Mouse (Mus musculus) hindbrain, embryonic 15.5 days (tissue): Measurements from ENCODE around the gene Otulinl. TPM values are rescaled to one million over a fixed set of nuclear protein-coding genes. Genes with fewer than 3 reads are reported as not detected.

Experiments
- ATAC-seq: fragments of 200-750 bp; cut with Nextera tagmentation; 2 replicates; pipeline ENCODE4 v1.8.0; 2017; ENCODE audit warnings: low read depth, moderate number of reproducible peaks, moderate TSS enrichment; ENCODE audit not compliant: low FRiP score
- H3K27ac ChIP-seq: fragments of 300-500 bp; sonication (generic); replicated peaks from 2 replicates; pipeline ENCODE4 v1.5.1; 2015; ENCODE audit warnings: mild to moderate bottlenecking, inconsistent platforms
- H3K27me3 ChIP-seq: fragments of 300-500 bp; sonication (generic); 2 replicates; pipeline ENCODE4 v1.6.1; 2015; ENCODE audit warnings: control low read depth, inconsistent platforms
- H3K36me3 ChIP-seq: fragments of 300-500 bp; sonication (generic); 2 replicates; pipeline ENCODE4 v1.6.1; 2015; ENCODE audit warnings: control low read depth, inconsistent platforms
- H3K4me1 ChIP-seq: fragments of 300-500 bp; sonication (generic); replicated peaks from 2 replicates; pipeline ENCODE4 v1.6.1; 2015; ENCODE audit warnings: control low read depth, inconsistent platforms
- H3K4me2 ChIP-seq: fragments of 300-500 bp; sonication (generic); 2 replicates; pipeline ENCODE4 v1.6.1; 2015; ENCODE audit warnings: moderate library complexity, mild to moderate bottlenecking, inconsistent platforms
- H3K4me3 ChIP-seq: fragments of 300-500 bp; sonication (generic); 2 replicates; pipeline ENCODE4 v1.5.1; 2015; ENCODE audit warnings: mild to moderate bottlenecking, inconsistent platforms
- H3K9ac ChIP-seq: fragments of 300-500 bp; sonication (generic); 2 replicates; pipeline ENCODE4 v1.6.1; 2015; ENCODE audit warnings: inconsistent platforms
- H3K9me3 ChIP-seq: fragments of 300-500 bp; sonication (generic); 2 replicates; pipeline ENCODE4 v1.6.1; 2016; ENCODE audit warnings: control low read depth, inconsistent platforms
- WGBS: fragments of 180-500 bp; shearing (Covaris S2); methylation state at CpG from one replicate; pipeline ENCODE4 v1.1.7; 2015; 5-methylcytosine and 5-hydroxymethylcytosine counted together
- polyA plus RNA-seq: library from polyadenylated mRNA; unstranded; fragments of >200 nt; fragmentation: Nextera tagmentation; extraction: Ambion mirVana; gene quantifications from 2 replicates; pipeline ENCODE4 v1.2.1, GENCODE M21; 2015

Otulinl gene
- polyA plus RNA-seq, 1 experiment from 2014 or later: 10.6 TPM

DNA sequence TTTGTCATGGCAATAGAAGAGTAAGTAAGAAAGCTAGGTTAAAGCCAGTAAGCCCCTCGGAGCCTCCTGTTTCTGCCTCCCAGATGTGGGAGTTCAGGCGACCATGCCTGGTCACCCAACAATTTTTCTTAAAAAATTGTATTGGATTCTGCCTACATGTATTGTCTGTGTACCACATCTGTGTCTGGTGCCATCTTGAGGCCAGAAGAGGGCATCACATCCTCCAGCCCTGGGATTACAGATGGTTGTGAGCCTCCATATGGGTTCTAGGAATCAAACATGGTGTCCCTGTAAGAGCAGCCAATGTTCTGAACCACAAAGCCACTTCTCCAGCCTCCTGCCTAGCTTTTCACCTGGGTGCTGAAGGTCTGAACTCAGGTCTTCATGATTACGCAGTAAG lies 38.5 kb downstream of the Otulinl start:
- Histone ChIP-seq H3K36me3 (no peaks in the 10 kb centered on the region), H3K4me2 (no peak overlapping the region), H3K4me1 (no peaks in the 10 kb centered on the region), H3K4me3 (no peak overlapping the region), H3K27ac (no peak overlapping the region), H3K9ac (no peak overlapping the region), H3K27me3 (no peaks in the 10 kb centered on the region), H3K9me3 (no peaks in the 10 kb centered on the region)
- WGBS: 91% methylated on average over 3 of the region's 3 CpGs
- no peak for ATAC-seq

DNA sequence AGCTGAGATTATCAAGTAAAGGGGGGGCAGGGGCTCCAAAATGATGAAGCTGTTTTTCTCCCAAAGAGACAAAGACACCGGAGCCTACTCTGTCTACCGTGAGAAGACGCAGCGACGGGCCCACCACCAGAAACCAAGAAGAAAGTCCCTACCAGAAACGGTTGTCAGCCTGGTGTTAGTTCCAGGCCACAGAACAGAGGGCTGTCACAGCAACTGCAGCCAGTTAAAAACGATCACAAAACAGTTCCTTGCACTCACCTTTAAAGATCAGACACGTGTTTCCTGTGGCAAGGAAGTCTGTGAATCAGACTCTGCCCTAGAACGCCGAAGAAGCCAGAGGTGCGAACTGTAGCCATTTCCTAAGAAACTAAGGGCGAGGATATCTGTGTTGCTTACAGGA lies 40.2 kb downstream of the Otulinl start:
- H3K4me3 ChIP-seq: no peak overlapping the region
- no peak for ATAC-seq
- H3K4me2 ChIP-seq: no peak overlapping the region
- H3K9me3 ChIP-seq: no peaks in the 10 kb centered on the region
- no peaks in the 10 kb centered on the region for H3K36me3 ChIP-seq
- H3K4me1 ChIP-seq: no peaks in the 10 kb centered on the region
- no peaks in the 10 kb centered on the region for H3K27me3 ChIP-seq
- 78% methylated on average over 12 of the region's 12 CpGs for WGBS
- H3K9ac ChIP-seq: no peak overlapping the region
- H3K27ac ChIP-seq: no peak overlapping the region

DNA sequence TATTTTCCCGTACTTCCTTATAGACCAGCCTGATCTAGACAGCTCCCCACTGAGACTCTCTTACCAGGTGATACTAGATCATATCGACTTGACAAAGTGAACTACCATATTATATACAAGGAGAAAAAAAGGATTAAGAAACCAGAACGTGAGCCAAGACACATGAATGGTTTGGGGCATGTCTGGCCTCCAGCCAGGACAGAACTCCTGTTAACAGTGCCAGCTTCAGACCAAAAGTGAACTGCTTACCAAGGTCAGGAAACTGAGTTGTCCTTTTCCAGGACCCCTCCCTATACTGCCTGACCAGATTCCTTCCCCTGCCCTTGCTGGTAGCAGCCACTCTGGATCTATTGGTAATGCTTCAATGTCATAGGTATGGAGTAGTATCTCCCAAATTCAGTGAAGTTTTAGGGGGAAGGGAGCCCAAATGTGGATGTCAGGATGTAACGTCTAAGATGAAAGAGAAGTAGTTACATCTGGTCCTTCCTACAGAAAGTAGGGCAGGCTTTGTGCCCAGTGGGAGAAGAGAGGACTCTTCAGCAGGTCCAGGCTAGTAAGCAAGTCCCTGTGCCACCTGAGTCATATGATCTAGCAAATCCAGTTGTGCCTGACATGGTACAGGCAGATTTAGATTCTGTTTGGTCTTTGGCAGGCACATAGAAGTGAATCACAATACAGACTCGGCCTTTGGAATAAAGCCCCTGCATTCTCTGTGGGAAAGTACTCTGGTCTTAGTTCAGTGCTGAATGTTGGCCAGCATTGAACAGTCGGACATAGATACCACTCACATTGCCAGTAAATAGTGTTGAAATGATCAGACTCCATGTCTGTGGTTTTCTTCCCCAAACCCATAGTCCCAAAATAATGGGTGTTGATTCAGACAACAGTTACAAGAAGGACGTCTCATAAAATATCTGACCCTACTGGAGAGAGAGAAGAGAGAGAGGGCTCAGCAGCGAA lies 47.2 kb downstream of the Otulinl start:
- no peak for ATAC-seq
- no peaks in the 10 kb centered on the region for H3K9me3 ChIP-seq
- no peaks in the 10 kb centered on the region for H3K27me3 ChIP-seq
- 79% methylated on average over 8 of the region's 8 CpGs for WGBS
- no peak overlapping the region for H3K27ac ChIP-seq
- peaks cover 11% of the 10 kb centered on the region for H3K4me1 ChIP-seq
- H3K9ac ChIP-seq: no peak overlapping the region
- no peak overlapping the region for H3K4me2 ChIP-seq
- H3K4me3 ChIP-seq: no peak overlapping the region
- H3K36me3 ChIP-seq: no peaks in the 10 kb centered on the region

DNA sequence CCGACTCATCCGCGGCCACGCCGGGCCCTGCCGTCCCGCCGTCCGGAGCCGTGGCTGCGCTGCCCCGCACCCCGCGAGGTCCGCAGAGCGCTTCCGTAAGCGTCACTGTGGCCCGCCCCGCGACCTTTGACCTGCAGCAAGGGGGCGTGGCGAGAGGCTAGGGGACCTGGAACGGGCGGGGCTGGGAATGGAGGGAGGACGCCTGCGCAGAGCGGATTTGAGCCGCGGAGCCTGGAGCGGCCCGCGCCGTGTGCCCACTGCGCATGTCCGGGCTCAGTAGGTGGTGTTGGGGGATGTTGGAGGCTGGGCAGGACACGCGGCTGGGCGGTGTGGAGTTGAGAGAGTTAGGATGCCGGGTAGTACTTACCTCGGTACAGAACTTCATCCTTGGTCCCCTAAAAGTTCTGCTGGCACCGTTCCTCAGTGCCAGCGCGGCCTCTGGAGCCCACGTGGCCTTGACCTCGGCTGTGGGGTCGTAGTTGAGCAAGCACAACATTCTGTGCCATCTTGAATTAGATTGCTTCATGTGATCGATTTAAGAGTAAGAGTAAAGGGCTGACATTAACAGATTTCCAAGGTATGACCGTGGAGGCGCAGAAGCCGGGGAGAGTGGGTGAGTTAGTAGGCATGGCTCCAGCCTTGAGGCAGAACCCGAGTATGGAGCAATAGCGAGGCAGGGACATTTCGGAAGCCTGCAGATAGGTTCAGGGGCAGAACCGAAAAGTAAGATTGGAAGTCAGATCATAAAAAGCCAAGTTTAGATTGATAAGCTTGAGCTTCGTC lies 50.6 kb downstream of the Otulinl start, which contains the start of gene Otulin:
Gene Otulin (minus strand): TSS at position 93 of the 783 bp plus-strand sequence.
- Histone ChIP-seq H3K4me1 (peaks cover 27% of the 10 kb centered on the region), H3K4me3 (peak within 1 kb of the TSS; percentile 77), H3K36me3 (no peaks in the 10 kb centered on the region), H3K4me2 (peak within 1 kb of the TSS; percentile 90), H3K9me3 (no peaks in the 10 kb centered on the region), H3K27me3 (no peaks in the 10 kb centered on the region), H3K9ac (peak within 1 kb of the TSS; percentile 71), H3K27ac (peak within 1 kb of the TSS; percentile 69)
- peak; percentile 98 for ATAC-seq
- 7% methylated on average over 52 of the region's 56 CpGs for WGBS

DNA sequence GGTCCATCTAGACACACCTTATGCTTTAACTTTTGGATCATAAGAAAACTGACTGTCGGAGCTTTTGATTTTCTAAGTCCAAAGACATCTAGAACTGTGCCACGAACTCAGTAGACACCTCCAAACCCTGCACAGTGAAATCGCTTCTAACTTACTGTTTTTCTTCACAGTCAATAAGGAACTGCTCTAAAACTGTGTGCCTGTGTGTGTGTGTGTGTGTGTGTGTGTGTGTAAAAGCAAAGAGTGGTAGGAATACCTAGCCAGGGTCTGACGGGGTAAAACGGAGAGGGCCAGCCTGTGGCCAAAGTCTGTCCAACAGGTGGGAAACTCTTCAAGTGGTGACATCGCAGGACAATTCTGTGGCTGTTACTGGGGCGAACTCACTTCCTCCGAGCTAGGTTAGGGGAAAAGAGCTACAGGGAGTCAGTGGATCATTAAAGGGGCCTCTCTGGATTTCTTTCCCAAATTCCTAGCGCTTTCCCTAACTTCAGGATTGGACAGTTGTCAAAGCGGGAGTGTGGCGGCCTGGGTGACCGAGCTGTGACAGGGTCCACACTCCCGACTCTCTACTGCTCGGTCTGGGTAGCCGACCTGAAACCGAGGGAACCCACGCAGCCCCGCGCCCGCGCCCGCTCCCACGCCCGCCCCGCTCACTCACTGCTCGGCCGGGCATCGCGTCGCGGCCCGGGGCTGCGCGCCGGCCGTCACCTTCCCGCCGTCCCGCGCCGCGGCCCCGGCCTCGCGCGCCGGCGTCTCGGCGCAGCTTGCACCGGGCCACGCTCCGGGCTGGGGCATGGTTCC lies 51.4 kb downstream of the Otulinl start:
- Histone ChIP-seq H3K4me3 (peak overlapping the region; percentile 77), H3K4me1 (peaks cover 27% of the 10 kb centered on the region), H3K9ac (peak overlapping the region; percentile 71), H3K36me3 (no peaks in the 10 kb centered on the region), H3K4me2 (peak overlapping the region; percentile 90), H3K27me3 (no peaks in the 10 kb centered on the region), H3K9me3 (no peaks in the 10 kb centered on the region), H3K27ac (peak overlapping the region; percentile 59; the same call in 1 of the 2 replicates)
- ATAC-seq: peak; percentile 76
- WGBS: 2% methylated on average over 52 of the region's 53 CpGs

DNA sequence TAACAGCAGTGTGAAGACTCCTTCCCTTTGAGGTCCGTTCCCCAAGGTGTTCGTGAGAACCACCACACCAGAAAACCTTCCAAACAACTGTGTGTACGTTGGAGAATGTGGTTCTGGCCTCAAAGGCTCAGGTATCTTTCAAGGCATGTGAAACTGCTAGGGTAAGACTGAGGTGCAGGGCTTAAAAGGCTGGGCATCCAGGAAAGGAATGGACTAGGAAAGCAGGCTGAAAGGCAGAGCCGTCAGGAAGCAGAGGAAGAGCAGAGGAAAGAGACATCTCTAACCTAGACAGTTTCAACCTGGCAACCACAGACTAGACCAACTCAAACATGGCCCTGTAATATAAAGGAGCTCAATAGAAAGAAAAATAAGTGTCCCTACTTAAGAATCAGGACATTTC lies 52.3 kb downstream of the Otulinl start:
- peak overlapping the region; percentile 90 for H3K4me2 ChIP-seq
- peaks cover 27% of the 10 kb centered on the region for H3K4me1 ChIP-seq
- H3K9ac ChIP-seq: no peak overlapping the region
- H3K4me3 ChIP-seq: 0 out of 2 replicates have a peak overlapping the region, but pooled peaks have one; percentile 8
- no peak overlapping the region for H3K27ac ChIP-seq
- H3K9me3 ChIP-seq: no peaks in the 10 kb centered on the region
- no peaks in the 10 kb centered on the region for H3K27me3 ChIP-seq
- no peak for ATAC-seq
- WGBS: 87% methylated on average over 4 of the region's 4 CpGs
- no peaks in the 10 kb centered on the region for H3K36me3 ChIP-seq

DNA sequence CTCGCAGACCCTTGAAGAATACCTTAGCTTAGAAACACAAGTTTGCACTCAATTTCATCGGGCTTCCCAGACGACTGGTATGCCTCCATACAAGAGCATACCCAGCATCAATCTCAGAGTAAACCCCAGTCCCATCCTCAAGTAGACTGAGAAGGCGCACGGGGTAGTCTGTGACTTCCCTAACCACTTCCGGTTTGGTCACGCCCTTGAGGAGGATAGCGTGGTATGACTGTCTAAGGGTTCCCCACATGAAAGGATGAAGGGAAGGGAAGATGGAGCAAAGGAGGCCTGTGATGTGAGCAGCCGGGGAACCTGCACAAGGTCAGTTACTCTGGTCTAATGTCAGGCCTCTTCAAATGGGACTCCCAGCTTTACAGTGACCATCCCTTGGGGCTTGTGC lies 53.6 kb downstream of the Otulinl start:
- H3K4me3 ChIP-seq: no peak overlapping the region
- H3K27ac ChIP-seq: no peak overlapping the region
- H3K4me2 ChIP-seq: no peak overlapping the region
- 91% methylated on average over 9 of the region's 9 CpGs for WGBS
- peaks cover 27% of the 10 kb centered on the region for H3K4me1 ChIP-seq
- 0 out of 2 replicates have a peak, but pooled peaks cover 3% of the 10 kb centered on the region for H3K36me3 ChIP-seq
- no peak for ATAC-seq
- no peaks in the 10 kb centered on the region for H3K27me3 ChIP-seq
- no peaks in the 10 kb centered on the region for H3K9me3 ChIP-seq
- H3K9ac ChIP-seq: no peak overlapping the region

DNA sequence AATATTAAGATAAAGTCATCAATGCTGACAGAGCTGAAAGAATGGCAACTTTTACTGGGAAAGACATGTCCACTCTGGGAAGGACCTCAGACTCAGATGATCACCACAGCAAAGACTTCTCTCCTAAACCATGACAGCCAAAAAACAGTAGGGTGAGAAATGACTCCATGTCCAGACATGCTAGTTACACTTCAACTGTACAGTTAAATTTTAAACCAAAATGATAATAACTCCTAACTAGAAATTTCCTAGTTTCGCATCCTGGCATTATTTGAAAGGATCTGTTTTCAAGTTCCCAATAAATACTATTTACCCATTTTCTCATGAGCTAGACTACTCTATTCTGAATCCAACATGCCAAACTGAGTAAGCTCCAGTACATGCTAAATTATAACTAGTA lies 55.1 kb downstream of the Otulinl start:
- Histone ChIP-seq H3K36me3 (0 out of 2 replicates have a peak, but pooled peaks cover 5% of the 10 kb centered on the region), H3K4me1 (peaks cover 27% of the 10 kb centered on the region), H3K4me3 (no peak overlapping the region), H3K9ac (no peak overlapping the region), H3K4me2 (no peak overlapping the region), H3K27ac (no peak overlapping the region), H3K9me3 (no peaks in the 10 kb centered on the region), H3K27me3 (no peaks in the 10 kb centered on the region)
- 100% methylated on average over 1 of the region's 1 CpGs for WGBS
- no peak for ATAC-seq

DNA sequence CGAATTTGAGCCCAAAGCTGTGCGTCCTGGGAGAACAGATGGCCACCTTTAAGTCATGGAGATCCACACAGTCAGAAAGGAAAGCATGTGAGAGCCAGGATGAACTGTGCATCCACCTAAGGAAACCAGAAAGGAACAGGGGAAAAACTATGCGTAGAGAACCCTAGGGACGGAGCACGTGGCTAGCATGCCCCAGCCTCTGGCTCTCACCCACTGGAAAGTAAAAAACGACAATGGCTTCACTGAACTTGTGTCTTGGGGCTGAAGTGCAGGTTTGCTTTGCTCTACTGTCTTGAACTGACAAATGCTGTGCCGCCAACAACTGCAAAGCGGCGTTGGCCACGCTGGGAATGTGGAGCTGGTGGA lies 55.5 kb downstream of the Otulinl start:
- Histone ChIP-seq H3K9ac (no peak overlapping the region), H3K36me3 (0 out of 2 replicates have a peak, but pooled peaks cover 5% of the 10 kb centered on the region), H3K9me3 (no peaks in the 10 kb centered on the region), H3K4me2 (no peak overlapping the region), H3K27ac (no peak overlapping the region), H3K4me1 (peaks cover 24% of the 10 kb centered on the region), H3K4me3 (no peak overlapping the region), H3K27me3 (no peaks in the 10 kb centered on the region)
- no peak for ATAC-seq
- 82% methylated on average over 10 of the region's 10 CpGs for WGBS

DNA sequence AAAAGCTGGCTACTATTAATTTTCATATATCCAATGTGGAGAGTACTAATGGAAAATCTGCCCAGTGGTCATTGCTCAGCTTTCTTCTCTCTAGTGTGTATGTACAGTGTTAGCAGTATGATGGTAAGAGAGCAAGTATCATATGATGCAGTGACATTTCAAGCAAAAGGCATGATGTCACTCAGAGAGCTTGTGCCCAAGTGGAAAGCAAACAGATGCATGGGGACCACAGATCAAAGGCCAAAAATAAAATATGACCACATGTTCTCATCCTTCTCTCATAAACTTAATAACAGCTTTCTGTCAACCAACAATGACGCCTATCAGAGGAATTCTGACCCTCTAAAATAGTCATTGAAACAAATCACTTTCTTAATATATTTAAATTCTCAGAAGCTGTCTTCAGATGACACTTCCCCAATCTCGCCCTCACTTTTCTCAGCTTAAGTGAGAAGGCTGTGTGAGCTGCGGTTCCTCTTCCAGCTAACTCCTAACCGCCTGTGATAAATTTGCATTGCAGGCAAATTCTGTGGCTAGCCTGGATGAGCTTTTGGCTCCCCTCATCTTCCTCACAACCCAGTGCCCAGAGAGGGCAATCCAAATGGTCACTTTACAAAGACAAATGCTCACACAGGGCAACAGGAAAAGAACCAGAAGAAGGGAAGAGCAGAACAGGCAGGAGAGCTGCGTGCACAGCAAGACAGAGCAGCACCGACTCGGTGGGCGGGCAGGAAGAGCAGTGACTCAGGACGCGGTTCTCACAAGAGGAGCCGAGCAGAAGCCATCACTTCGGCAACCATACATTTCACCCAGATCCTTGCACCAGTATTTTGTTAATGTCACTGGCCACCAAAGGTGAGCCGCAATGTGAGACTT lies 56.1 kb downstream of the Otulinl start:
- no peak for ATAC-seq
- Histone ChIP-seq H3K4me1 (peaks cover 24% of the 10 kb centered on the region), H3K4me3 (no peak overlapping the region), H3K9ac (no peak overlapping the region), H3K36me3 (0 out of 2 replicates have a peak, but pooled peaks cover 5% of the 10 kb centered on the region), H3K27me3 (no peaks in the 10 kb centered on the region), H3K4me2 (no peak overlapping the region), H3K9me3 (no peaks in the 10 kb centered on the region), H3K27ac (no peak overlapping the region)
- 92% methylated on average over 13 of the region's 13 CpGs for WGBS

DNA sequence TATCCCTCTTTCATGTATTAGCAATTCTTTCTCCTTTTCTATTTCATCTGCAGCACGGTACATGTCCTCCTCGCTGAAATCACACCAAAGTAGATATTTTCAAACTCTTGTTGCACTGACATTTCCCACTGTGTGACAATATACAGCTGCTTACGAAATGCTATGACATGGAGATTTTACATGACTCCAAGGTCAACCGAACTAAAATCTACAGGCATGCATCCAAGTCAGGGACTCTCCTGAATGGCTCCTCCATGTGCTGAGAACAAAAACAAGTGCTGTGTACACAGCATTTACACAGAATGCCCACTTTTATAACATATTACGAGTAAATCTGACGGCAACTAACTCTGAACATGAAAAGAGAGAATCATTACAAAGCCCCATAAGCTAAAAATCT lies 58.1 kb downstream of the Otulinl start:
- 92% methylated on average over 6 of the region's 6 CpGs for WGBS
- H3K4me3 ChIP-seq: no peak overlapping the region
- peaks cover 6% of the 10 kb centered on the region; the same call in 1 of the 2 replicates for H3K4me1 ChIP-seq
- H3K4me2 ChIP-seq: no peak overlapping the region
- no peaks in the 10 kb centered on the region for H3K27me3 ChIP-seq
- H3K36me3 ChIP-seq: peaks cover 12% of the 10 kb centered on the region; the same call in 1 of the 2 replicates
- no peaks in the 10 kb centered on the region for H3K9me3 ChIP-seq
- H3K9ac ChIP-seq: no peak overlapping the region
- no peak for ATAC-seq
- no peak overlapping the region for H3K27ac ChIP-seq
